Mouse (Mus musculus) embryonic facial prominence, embryonic 14.5 days (tissue): Measurements from ENCODE around the gene Cog6. TPM values are rescaled to one million over a fixed set of nuclear protein-coding genes. Genes with fewer than 3 reads are reported as not detected.
"Not testable (repeated sequence)": the region's sequence is repeated elsewhere in the genome, so short reads cannot be mapped to it uniquely, and the experiment has no call there.

Experiments used
- ATAC-seq: fragments of 200-750 bp; cut with Nextera tagmentation; 2 replicates; pipeline ENCODE4 v1.8.0; 2017; ENCODE audit warnings: low read depth, moderate number of reproducible peaks, moderate TSS enrichment
- DNase-seq: peaks from one replicate; pipeline ENCODE4 v3.0.0-alpha.2; 2015; ENCODE audit warnings: low spot score
- H3K27ac ChIP-seq: fragments of 300-500 bp; sonication (generic); replicated peaks from 2 replicates; pipeline ENCODE4 v1.5.1; 2014; ENCODE audit warnings: low read depth, mild to moderate bottlenecking, low read length, moderate library complexity
- H3K27me3 ChIP-seq: fragments of 300-500 bp; sonication (generic); replicated peaks from 2 replicates; pipeline ENCODE4 v1.6.1; 2014; ENCODE audit warnings: low read length; ENCODE audit not compliant: control insufficient read depth, insufficient read depth
- H3K36me3 ChIP-seq: fragments of 300-500 bp; sonication (generic); 2 replicates; pipeline ENCODE4 v1.6.1; 2014; ENCODE audit warnings: low read length, mixed read lengths; ENCODE audit not compliant: control insufficient read depth, insufficient read depth
- H3K4me1 ChIP-seq: fragments of 300-500 bp; sonication (generic); 2 replicates; pipeline ENCODE4 v1.6.1; 2014; ENCODE audit warnings: antibody characterized with exemption, low read length; ENCODE audit not compliant: control insufficient read depth, insufficient read depth
- H3K4me2 ChIP-seq: fragments of 300-500 bp; sonication (generic); 2 replicates; pipeline ENCODE4 v1.6.1; 2014; ENCODE audit warnings: low read depth, mild to moderate bottlenecking, low read length, moderate library complexity, mixed read lengths
- H3K4me3 ChIP-seq: fragments of 300-500 bp; sonication (generic); 2 replicates; pipeline ENCODE4 v1.5.1; 2014; ENCODE audit warnings: low read depth, mild to moderate bottlenecking, low read length
- H3K9ac ChIP-seq: fragments of 300-500 bp; sonication (generic); 2 replicates; pipeline ENCODE4 v1.6.1; 2014; ENCODE audit warnings: low read depth, mild to moderate bottlenecking, low read length, moderate library complexity, mixed read lengths
- H3K9me3 ChIP-seq: fragments of 300-500 bp; sonication (generic); 2 replicates; pipeline ENCODE4 v1.6.1; 2016; ENCODE audit warnings: low read length; ENCODE audit not compliant: control insufficient read depth
- WGBS: fragments of 180-500 bp; shearing (Covaris S2); extraction: QIAGEN DNeasy Blood & Tissue Kit; methylation state at CpG from one replicate; pipeline ENCODE4 v1.1.7; 2014; 5-methylcytosine and 5-hydroxymethylcytosine counted together
- polyA plus RNA-seq: library from polyadenylated mRNA; unstranded; fragments of >200 nt; fragmentation: Nextera tagmentation; extraction: Ambion mirVana; gene quantifications from 2 replicates; pipeline ENCODE4 v1.2.1, GENCODE M21; 2014

The Cog6 gene
- polyA plus RNA-seq, 1 experiment from 2014 or later = 52.8 TPM

DNA sequence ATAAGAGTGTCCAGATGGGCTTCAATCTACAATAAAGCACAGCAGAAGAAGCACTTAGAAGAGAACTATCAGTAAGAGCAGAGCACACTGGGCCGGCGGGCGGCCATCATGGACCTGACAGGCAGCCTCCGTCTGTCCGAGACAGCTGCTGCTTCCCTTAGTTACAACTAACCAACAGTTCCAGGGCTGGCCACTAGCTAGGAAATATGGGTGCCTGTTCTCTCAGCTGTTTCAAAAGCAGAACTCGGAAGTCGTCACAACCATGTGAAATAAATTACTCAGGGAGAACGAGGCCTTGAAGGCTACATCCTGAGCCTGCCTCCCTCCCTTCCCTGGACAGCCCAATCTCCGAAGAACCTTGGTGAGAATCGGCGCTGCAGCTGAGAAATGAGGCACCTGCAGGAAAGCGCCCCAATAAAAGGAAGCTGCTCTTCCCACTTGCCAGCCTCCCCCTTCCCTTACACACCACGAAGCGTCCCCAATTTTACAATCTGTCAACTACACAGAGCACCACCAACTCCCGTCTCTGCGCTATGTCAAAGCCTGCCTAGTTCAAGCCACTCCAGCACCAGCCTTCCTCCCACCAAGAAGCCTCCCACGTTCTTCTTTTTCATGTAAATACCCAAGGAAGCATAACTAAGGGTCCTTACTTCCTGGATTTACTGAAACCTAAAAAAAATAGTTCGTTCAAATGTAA, 26.8 kb downstream of the Cog6 start:
- DNase-seq = no peak
- no peak overlapping the region for H3K4me2 ChIP-seq
- no peak overlapping the region for H3K4me3 ChIP-seq
- H3K9ac ChIP-seq = no peak overlapping the region
- H3K36me3 ChIP-seq = peaks cover 87% of the 10 kb centered on the region
- H3K27me3 ChIP-seq = no peaks in the 10 kb centered on the region
- no peak for ATAC-seq
- WGBS = 71% methylated on average over 18 of the region's 18 CpGs
- no peak overlapping the region for H3K27ac ChIP-seq
- H3K4me1 ChIP-seq = no peaks in the 10 kb centered on the region
- H3K9me3 ChIP-seq = no peaks in the 10 kb centered on the region

DNA sequence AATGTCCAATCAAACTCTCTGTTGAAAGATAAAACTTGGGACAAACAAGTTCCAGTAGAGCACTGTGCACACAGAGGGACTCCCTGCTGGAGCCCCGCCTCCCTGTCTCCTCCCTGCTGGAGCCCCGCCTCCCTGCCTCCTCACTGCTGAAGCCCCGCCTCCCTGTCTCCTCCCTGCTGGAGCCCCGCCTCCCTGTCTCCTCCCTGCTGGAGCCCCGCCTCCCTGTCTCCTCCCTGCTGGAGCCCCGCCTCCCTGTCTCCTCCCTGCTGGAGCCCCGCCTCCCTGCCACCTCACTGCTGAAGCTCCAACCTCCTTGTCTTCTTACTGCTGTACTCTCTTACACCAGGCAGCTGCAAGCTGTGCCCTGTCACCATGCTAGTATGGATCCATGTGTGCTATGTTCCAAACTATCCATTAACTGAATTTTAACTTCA, 31.5 kb downstream of the Cog6 start:
- not testable (repeated sequence) for H3K4me3 ChIP-seq, H3K27me3 ChIP-seq, DNase-seq, H3K4me2 ChIP-seq, H3K9ac ChIP-seq, ATAC-seq, H3K9me3 ChIP-seq, H3K4me1 ChIP-seq, H3K27ac ChIP-seq
- peaks cover 78% of the 10 kb centered on the region for H3K36me3 ChIP-seq
- WGBS = 70% methylated on average over 7 of the region's 7 CpGs

DNA sequence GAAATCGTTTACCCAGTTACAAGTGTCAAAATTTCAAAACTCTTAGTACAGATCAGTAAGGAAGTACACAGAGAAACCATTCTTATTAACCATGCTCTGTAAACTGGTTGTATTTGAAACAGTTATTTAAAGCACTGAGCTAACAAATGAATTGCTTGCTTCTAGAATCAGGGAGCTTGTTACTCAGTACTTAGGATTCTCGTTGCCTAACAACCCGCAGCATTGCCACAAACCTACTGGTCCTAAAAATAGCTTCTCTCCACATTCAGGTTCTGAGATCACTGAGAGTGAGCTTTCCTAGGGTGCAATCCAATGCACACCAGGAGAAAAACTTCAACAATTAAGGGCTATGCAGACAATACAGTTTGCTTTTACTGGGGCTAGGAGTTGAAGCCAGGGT, 33.3 kb downstream of the Cog6 start:
- Histone ChIP-seq H3K4me1 (no peaks in the 10 kb centered on the region), H3K4me2 (no peak overlapping the region), H3K9ac (no peak overlapping the region), H3K36me3 (peaks cover 62% of the 10 kb centered on the region), H3K9me3 (no peaks in the 10 kb centered on the region), H3K27me3 (no peaks in the 10 kb centered on the region), H3K27ac (no peak overlapping the region), H3K4me3 (no peak overlapping the region)
- no peak for DNase-seq
- 91% methylated on average over 3 of the region's 3 CpGs for WGBS
- no peak for ATAC-seq

DNA sequence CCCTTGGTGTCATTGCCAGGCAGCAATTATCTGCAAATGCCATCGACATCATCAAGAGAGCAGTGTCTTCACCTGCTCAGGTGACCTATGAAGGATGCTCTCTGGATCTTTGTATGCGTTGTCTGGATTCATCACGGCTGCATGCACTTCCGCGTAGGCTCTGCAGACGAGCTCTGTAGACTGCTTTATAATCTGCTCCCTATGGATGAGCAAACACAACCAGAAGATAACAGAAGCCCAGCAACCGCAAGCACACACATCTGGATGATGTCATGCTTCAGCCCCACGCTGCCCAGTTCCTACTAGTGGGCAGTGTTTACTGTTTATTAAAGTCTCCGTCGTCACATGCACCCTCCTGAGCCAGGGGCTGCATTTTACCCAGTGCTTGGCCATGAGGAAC, 34.0 kb downstream of the Cog6 start:
- WGBS = 90% methylated on average over 10 of the region's 10 CpGs
- no peaks in the 10 kb centered on the region for H3K9me3 ChIP-seq
- no peaks in the 10 kb centered on the region for H3K27me3 ChIP-seq
- H3K9ac ChIP-seq = no peak overlapping the region
- no peak overlapping the region for H3K4me2 ChIP-seq
- no peak overlapping the region for H3K27ac ChIP-seq
- no peaks in the 10 kb centered on the region for H3K4me1 ChIP-seq
- no peak for DNase-seq
- ATAC-seq = no peak
- H3K4me3 ChIP-seq = no peak overlapping the region
- peaks cover 55% of the 10 kb centered on the region for H3K36me3 ChIP-seq

DNA sequence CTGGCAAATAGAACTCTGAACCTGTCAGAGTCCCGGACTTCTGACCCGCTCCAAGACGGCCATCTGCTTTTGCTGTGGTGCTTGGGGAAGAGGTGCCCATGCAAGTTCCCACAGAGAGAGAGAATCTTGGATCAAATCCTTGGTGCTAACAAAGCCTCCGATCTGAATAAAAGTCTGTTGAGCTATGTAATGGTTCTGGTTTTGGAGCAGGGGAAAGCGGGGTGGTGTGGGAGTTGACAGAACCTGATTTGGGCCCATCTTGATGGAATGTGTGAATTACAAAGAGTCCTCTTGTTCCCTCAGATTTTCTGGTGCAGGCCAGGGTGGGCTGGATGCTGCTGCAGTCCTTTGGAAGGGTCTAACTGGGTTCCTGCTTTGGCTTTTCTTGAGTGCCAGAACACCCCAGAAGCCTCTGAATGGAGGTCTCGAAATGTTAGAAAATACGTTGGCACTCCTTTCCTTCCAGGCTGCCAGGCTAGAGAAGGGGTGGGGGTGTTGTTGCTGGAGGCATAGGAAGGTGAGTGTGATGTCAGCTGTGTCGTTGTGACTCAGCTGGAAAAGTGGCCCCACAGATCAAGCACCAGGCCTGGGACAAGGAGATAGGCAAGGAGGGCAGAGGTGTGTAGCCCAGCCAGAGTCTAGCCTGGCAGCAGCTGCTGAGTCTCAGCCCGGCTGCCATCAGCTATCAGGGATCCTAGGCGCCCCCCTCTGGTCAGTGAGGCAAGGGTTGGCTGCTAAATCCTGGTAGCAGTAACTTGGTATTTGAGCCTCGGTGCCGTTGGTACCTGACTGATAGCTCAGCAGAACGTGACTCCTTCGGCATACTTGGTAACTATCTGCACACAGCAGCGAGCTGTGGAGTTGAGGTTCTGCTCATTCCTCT, 42.1 kb downstream of the Cog6 start:
- no peak overlapping the region for H3K27ac ChIP-seq
- no peaks in the 10 kb centered on the region for H3K9me3 ChIP-seq
- H3K36me3 ChIP-seq = no peaks in the 10 kb centered on the region
- ATAC-seq (peak; percentile 60; the same call in 1 of the 2 replicates), DNase-seq (peak; percentile 76)
- WGBS = 44% methylated on average over 15 of the region's 15 CpGs
- H3K4me1 ChIP-seq = no peaks in the 10 kb centered on the region
- no peak overlapping the region for H3K4me2 ChIP-seq
- no peak overlapping the region for H3K9ac ChIP-seq
- no peak overlapping the region for H3K4me3 ChIP-seq
- H3K27me3 ChIP-seq = no peaks in the 10 kb centered on the region

DNA sequence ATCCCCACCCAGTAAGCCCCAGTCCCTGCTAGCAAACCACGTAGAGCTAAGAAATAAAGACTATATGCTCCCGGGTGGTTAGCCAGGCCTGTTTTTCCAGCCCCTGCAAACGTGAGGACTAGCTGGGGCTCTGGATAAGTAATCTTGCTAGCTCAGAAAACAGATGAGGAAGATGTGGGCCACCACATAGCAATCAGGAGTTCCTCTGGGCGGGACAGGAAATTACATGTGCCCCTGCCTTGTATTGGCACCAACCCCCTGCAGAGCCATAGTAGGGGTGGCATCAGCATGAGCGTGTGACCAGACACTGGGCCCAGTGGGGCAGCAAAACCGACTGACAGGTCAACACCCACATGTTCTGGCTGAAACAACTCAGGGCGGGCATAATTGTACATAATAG, 44.1 kb downstream of the Cog6 start:
- H3K4me2 ChIP-seq = no peak overlapping the region
- H3K9ac ChIP-seq = no peak overlapping the region
- H3K27ac ChIP-seq = no peak overlapping the region
- H3K9me3 ChIP-seq = no peaks in the 10 kb centered on the region
- DNase-seq = no peak
- no peaks in the 10 kb centered on the region for H3K36me3 ChIP-seq
- WGBS = 68% methylated on average over 7 of the region's 7 CpGs
- no peak for ATAC-seq
- H3K27me3 ChIP-seq = no peaks in the 10 kb centered on the region
- no peaks in the 10 kb centered on the region for H3K4me1 ChIP-seq
- no peak overlapping the region for H3K4me3 ChIP-seq

DNA sequence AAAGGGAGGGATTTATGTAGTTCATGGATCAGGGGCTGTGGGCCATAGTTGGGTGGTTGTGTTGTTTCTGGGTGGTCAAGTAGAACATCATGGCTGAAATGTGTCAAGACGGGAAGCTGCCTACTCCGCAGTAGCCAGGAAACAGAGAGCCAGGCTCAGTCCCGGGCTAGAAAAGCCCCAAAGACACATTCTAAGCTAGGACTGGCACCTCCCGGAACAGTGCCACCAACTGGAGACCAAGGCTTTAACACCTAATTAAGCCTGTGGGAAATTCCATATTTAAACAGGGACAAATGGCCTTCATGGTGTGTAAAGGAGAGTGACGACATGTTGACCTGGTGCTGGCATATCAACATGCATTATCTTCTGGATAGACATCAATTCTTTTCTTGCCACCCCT, 50.0 kb downstream of the Cog6 start:
- Histone ChIP-seq H3K4me3 (no peak overlapping the region), H3K36me3 (no peaks in the 10 kb centered on the region), H3K9ac (no peak overlapping the region), H3K9me3 (no peaks in the 10 kb centered on the region; the same call in 1 of the 2 replicates), H3K27ac (no peak overlapping the region), H3K4me1 (peaks cover 9% of the 10 kb centered on the region; the same call in 1 of the 2 replicates), H3K27me3 (no peaks in the 10 kb centered on the region), H3K4me2 (no peak overlapping the region)
- ATAC-seq = no peak
- DNase-seq = no peak
- 82% methylated on average over 5 of the region's 5 CpGs for WGBS

DNA sequence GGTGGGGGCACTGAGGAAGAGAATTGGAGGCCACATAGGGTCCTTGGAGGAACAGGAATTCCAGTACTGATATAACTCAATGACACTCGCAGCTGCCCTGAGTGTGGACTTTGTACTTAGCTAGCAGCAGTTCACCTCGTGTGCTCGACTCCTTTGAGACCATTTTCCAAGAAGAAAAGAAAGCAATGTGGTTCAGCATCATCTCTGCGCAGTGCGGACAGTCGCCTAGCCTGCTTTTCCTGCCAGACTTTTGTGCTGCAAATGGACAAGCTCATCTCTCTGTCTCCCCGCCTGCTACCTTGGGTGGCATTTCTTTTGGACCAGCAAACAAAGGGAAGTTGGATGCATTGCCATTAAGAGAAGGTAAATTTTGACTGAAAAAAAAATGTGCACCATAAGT, 52.8 kb downstream of the Cog6 start:
- H3K4me1 ChIP-seq = peaks cover 9% of the 10 kb centered on the region; the same call in 1 of the 2 replicates
- ATAC-seq = no peak
- no peak for DNase-seq
- H3K9me3 ChIP-seq = no peaks in the 10 kb centered on the region; the same call in none of the 2 replicates
- H3K4me2 ChIP-seq = no peak overlapping the region
- H3K27ac ChIP-seq = no peak overlapping the region
- no peaks in the 10 kb centered on the region for H3K36me3 ChIP-seq
- H3K4me3 ChIP-seq = no peak overlapping the region
- no peak overlapping the region for H3K9ac ChIP-seq
- WGBS = 65% methylated on average over 7 of the region's 7 CpGs
- H3K27me3 ChIP-seq = no peaks in the 10 kb centered on the region
